Mouse (Mus musculus): ENCODE measurements around the gene Hmgn3. TPM values are rescaled to one million over a fixed set of nuclear protein-coding genes. Genes with fewer than 3 reads are reported as not detected.

The Hmgn3 gene
- polyA plus RNA-seq, 1 experiment from 2014 or later: 53.4 TPM

DNA sequence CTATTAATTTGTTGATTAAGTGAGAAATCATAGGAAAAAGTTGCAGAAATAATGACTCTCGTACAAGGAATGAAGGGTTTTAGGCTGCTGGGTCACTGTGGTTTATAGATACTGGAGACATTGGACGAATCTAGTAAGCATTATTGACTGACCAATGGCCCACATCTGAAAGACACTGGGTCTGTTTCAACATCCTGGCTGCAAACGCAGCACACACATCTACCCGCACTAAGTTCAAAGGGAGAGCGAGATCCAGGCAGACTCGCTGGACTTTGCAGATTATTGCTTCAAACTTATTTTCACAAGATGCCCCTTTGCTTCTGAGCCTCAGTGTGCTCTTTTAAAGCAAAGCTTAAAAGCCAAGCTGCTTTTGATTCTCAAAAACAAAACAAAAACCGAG is 29.0 kb downstream of the Hmgn3 start:
- H3K27me3 ChIP-seq (replicated peaks; ENCODE audit: control insufficient read depth, insufficient read depth, low read length): no peaks in the 10 kb centered on the region
- no peaks in the 10 kb centered on the region for H3K4me1 ChIP-seq (ENCODE audit: control insufficient read depth, insufficient read depth, low read length)
- H3K9me3 ChIP-seq (ENCODE audit: control insufficient read depth, low read length): no peaks in the 10 kb centered on the region
- no peak for ATAC-seq
- H3K36me3 ChIP-seq (ENCODE audit: control insufficient read depth, insufficient read depth, low read length): no peaks in the 10 kb centered on the region
- no peak overlapping the region for H3K27ac ChIP-seq (ENCODE audit: low read length)
- H3K4me2 ChIP-seq (ENCODE audit: low read depth, low read length): no peak overlapping the region
- H3K4me3 ChIP-seq (ENCODE audit: low read length): no peak overlapping the region
- H3K9ac ChIP-seq (ENCODE audit: low read depth, low read length): no peak overlapping the region
- 86% methylated on average over 7 of the region's 7 CpGs for WGBS

DNA sequence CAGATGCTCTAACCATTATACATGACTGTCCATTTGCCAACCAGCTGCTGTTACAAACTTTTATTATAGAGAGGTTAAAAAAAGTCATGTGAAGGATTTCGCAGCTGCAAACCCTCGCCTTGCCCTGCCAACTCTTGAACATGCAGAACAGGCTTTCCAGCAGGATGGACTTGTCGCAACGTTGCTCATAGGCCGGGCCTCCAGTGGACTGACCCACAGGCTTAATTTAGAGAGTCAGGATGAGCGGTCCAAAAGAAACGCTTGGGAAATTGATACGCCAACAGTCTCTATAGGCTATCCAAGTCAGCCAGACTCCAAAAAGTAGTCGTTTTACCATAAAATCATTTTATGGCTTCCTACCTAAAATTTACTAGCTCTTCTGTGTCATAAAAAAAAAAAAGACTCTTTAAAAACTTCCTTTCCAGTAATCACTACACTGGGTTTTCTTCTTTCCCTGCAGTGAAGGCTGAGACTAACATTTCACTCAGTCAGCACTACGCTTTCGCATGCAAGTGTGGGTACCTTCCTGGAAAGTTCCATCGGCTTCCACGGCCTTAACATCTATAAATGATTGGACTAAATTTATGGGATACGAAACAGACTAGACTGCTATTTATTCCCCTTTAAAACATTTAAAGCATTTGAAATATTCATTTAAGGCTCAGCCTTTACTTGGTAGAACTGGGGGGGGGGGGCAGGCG is 29.6 kb downstream of the Hmgn3 start:
- Histone ChIP-seq H3K9me3 (ENCODE audit: control insufficient read depth, low read length) (no peaks in the 10 kb centered on the region), H3K4me1 (ENCODE audit: control insufficient read depth, insufficient read depth, low read length) (no peaks in the 10 kb centered on the region), H3K9ac (ENCODE audit: low read depth, low read length) (no peak overlapping the region), H3K4me3 (ENCODE audit: low read length) (no peak overlapping the region), H3K4me2 (ENCODE audit: low read depth, low read length) (no peak overlapping the region), H3K36me3 (ENCODE audit: control insufficient read depth, insufficient read depth, low read length) (no peaks in the 10 kb centered on the region), H3K27me3 (replicated peaks; ENCODE audit: control insufficient read depth, insufficient read depth, low read length) (no peaks in the 10 kb centered on the region), H3K27ac (ENCODE audit: low read length) (no peak overlapping the region)
- no peak for ATAC-seq
- WGBS: 85% methylated on average over 15 of the region's 15 CpGs

DNA sequence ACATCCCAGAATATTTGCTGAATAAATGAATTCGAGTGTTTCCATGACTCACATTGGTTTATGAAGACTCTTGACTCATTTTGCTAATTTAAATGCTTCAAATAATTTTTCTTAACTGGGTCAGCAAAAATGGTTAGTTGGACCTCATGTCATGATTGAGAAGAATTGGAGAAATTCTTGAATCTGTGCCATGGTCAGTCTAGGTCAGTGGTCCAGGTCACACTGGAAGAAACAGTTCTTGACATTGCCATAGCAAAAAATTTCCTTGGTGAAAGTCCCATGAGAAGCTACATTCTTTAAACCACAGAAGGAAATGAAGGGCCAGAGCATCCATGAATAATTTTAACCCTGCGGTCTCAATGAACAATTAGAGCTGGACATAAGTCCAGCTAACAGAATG is 30.8 kb downstream of the Hmgn3 start:
- Histone ChIP-seq H3K36me3 (ENCODE audit: control insufficient read depth, insufficient read depth, low read length) (no peaks in the 10 kb centered on the region), H3K4me1 (ENCODE audit: control insufficient read depth, insufficient read depth, low read length) (no peaks in the 10 kb centered on the region), H3K9me3 (ENCODE audit: control insufficient read depth, low read length) (no peaks in the 10 kb centered on the region), H3K4me2 (ENCODE audit: low read depth, low read length) (no peak overlapping the region), H3K27me3 (replicated peaks; ENCODE audit: control insufficient read depth, insufficient read depth, low read length) (no peaks in the 10 kb centered on the region), H3K9ac (ENCODE audit: low read depth, low read length) (no peak overlapping the region), H3K4me3 (ENCODE audit: low read length) (no peak overlapping the region), H3K27ac (ENCODE audit: low read length) (no peak overlapping the region)
- WGBS: 93% methylated on average over 2 of the region's 2 CpGs
- ATAC-seq: no peak

GRCm38 (mm10) chr9:83113800-83114217 is 32.7 kb downstream of the Hmgn3 start:
- no peak overlapping the region for H3K9ac ChIP-seq (ENCODE audit: low read depth, low read length)
- 83% methylated on average over 10 of the region's 10 CpGs for WGBS
- H3K36me3 ChIP-seq (ENCODE audit: control insufficient read depth, insufficient read depth, low read length): no peaks in the 10 kb centered on the region
- no peak overlapping the region for H3K4me2 ChIP-seq (ENCODE audit: low read depth, low read length)
- H3K4me3 ChIP-seq (ENCODE audit: low read length): no peak overlapping the region
- H3K27me3 ChIP-seq (replicated peaks; ENCODE audit: control insufficient read depth, insufficient read depth, low read length): no peaks in the 10 kb centered on the region
- no peaks in the 10 kb centered on the region for H3K9me3 ChIP-seq (ENCODE audit: control insufficient read depth, low read length)
- no peaks in the 10 kb centered on the region for H3K4me1 ChIP-seq (ENCODE audit: control insufficient read depth, insufficient read depth, low read length)
- H3K27ac ChIP-seq (ENCODE audit: low read length): no peak overlapping the region
- no peak for ATAC-seq

DNA sequence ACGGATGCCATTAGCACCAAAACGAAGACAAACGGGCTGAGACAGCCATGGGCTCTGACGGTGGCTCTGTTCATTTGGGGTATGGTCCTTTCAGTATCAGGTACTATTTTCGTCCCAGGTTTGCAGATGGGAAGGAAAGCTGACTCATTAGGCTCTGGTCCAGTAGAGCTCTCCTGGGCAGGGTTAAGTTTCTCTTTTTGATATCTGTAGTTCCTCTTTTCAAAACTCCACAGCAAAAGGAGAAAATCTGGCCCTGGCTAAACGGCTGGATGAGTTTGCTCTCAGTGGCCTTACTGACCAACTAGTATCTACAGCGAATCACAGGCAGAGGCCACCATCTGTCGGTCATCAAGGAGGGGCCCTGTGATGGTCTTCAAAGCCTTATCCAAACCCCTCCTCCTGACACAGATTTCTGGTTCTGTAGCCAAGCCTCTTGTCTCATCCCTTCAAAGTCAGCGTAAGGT is 34.1 kb downstream of the Hmgn3 start:
- no peak overlapping the region for H3K4me3 ChIP-seq (ENCODE audit: low read length)
- no peaks in the 10 kb centered on the region for H3K36me3 ChIP-seq (ENCODE audit: control insufficient read depth, insufficient read depth, low read length)
- H3K4me2 ChIP-seq (ENCODE audit: low read depth, low read length): no peak overlapping the region
- 71% methylated on average over 9 of the region's 9 CpGs for WGBS
- H3K27ac ChIP-seq (ENCODE audit: low read length): no peak overlapping the region
- no peak for ATAC-seq
- H3K9me3 ChIP-seq (ENCODE audit: control insufficient read depth, low read length): no peaks in the 10 kb centered on the region
- H3K27me3 ChIP-seq (replicated peaks; ENCODE audit: control insufficient read depth, insufficient read depth, low read length): no peaks in the 10 kb centered on the region
- no peak overlapping the region for H3K9ac ChIP-seq (ENCODE audit: low read depth, low read length)
- no peaks in the 10 kb centered on the region for H3K4me1 ChIP-seq (ENCODE audit: control insufficient read depth, insufficient read depth, low read length)

DNA sequence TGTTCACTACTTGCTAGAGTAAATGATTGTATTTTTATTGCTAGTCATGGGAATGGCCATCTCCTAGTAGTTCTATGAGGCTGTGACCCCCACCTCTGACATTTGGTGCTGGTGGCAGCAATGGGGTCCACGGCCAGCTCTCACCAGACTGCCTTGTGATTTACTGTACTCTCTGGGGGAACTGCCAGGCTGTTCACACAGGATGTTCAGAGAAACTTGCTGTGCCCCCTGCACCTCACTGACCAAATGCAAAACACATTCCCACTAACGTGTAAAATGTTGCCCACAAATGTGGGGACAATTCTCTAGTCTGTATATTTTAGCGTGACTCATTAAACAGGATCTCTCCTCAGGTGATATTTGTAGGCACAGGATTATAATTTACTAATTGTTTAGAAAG is 34.7 kb downstream of the Hmgn3 start:
- Histone ChIP-seq H3K4me1 (ENCODE audit: control insufficient read depth, insufficient read depth, low read length) (no peaks in the 10 kb centered on the region), H3K27me3 (replicated peaks; ENCODE audit: control insufficient read depth, insufficient read depth, low read length) (no peaks in the 10 kb centered on the region), H3K4me2 (ENCODE audit: low read depth, low read length) (no peak overlapping the region), H3K27ac (ENCODE audit: low read length) (no peak overlapping the region), H3K9me3 (ENCODE audit: control insufficient read depth, low read length) (no peaks in the 10 kb centered on the region), H3K36me3 (ENCODE audit: control insufficient read depth, insufficient read depth, low read length) (no peaks in the 10 kb centered on the region), H3K9ac (ENCODE audit: low read depth, low read length) (no peak overlapping the region), H3K4me3 (ENCODE audit: low read length) (no peak overlapping the region)
- no peak for ATAC-seq
- 77% methylated on average over 3 of the region's 3 CpGs for WGBS

GRCm38 (mm10) chr9:83111117-83111686 is 35.3 kb downstream of the Hmgn3 start:
- Histone ChIP-seq H3K9me3 (ENCODE audit: control insufficient read depth, low read length) (no peaks in the 10 kb centered on the region), H3K36me3 (ENCODE audit: control insufficient read depth, insufficient read depth, low read length) (no peaks in the 10 kb centered on the region), H3K4me3 (ENCODE audit: low read length) (no peak overlapping the region), H3K27me3 (replicated peaks; ENCODE audit: control insufficient read depth, insufficient read depth, low read length) (no peaks in the 10 kb centered on the region), H3K27ac (ENCODE audit: low read length) (no peak overlapping the region), H3K4me2 (ENCODE audit: low read depth, low read length) (no peak overlapping the region), H3K4me1 (ENCODE audit: control insufficient read depth, insufficient read depth, low read length) (no peaks in the 10 kb centered on the region), H3K9ac (ENCODE audit: low read depth, low read length) (no peak overlapping the region)
- ATAC-seq: no peak
- 87% methylated on average over 9 of the region's 9 CpGs for WGBS

DNA sequence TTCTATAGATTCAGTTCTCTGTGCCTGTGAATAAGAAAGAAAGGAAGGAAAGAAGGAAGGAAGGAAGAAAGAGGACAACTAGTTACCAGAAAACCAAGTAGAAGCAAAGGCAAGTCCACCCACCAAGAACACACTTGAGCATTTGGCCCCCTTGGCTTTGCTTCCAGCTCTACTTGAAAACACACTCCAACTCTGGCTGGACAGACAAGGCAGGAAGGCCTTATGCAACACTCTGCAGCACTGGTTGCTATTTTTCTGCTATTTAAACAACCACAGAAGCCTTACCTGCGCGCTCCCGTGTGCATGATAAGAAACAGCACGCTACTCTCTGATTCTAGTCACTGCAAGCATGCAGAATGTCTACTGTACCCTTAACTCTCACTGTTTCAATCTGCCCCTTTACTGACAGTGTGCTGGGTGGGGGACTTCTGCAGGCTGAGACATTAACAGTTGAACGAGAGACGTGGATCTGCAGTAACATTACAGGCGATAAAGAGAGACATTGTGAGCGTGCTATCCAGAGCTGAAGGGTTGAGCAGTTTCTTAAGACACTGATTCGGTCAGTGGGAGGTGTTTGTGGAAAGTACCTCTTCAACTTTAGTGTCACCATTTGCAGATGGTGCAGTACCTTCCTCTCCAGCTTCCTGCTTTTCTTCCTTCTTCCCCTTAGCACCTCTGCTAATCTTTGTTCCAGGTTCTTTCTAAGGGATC is 35.9 kb downstream of the Hmgn3 start:
- no peak for ATAC-seq
- Histone ChIP-seq H3K4me2 (ENCODE audit: low read depth, low read length) (no peak overlapping the region), H3K4me1 (ENCODE audit: control insufficient read depth, insufficient read depth, low read length) (no peaks in the 10 kb centered on the region), H3K27ac (ENCODE audit: low read length) (no peak overlapping the region), H3K9me3 (ENCODE audit: control insufficient read depth, low read length) (no peaks in the 10 kb centered on the region), H3K27me3 (replicated peaks; ENCODE audit: control insufficient read depth, insufficient read depth, low read length) (no peaks in the 10 kb centered on the region), H3K9ac (ENCODE audit: low read depth, low read length) (no peak overlapping the region), H3K4me3 (ENCODE audit: low read length) (no peak overlapping the region), H3K36me3 (ENCODE audit: control insufficient read depth, insufficient read depth, low read length) (no peaks in the 10 kb centered on the region)
- 89% methylated on average over 9 of the region's 9 CpGs for WGBS

DNA sequence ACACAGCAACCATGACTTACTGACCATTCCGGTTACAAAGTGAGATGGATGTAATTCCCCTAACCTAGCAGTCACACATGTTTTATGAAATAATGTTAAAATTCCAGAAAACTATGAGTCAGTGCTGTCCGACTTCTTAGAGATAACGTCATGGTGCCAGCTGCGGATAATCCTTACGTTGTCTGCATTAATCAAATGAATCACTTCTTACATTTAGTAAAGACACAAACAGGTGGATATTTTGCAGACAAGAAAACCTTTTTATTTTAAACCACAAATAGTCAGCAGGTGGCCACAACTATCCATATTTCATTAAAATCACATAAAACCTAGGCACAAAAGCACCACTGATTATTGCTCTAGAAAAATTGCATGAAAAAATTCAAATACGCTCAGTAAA is 36.8 kb downstream of the Hmgn3 start:
- no peak overlapping the region for H3K4me3 ChIP-seq (ENCODE audit: low read length)
- H3K27ac ChIP-seq (ENCODE audit: low read length): no peak overlapping the region
- H3K9ac ChIP-seq (ENCODE audit: low read depth, low read length): no peak overlapping the region
- no peaks in the 10 kb centered on the region for H3K36me3 ChIP-seq (ENCODE audit: control insufficient read depth, insufficient read depth, low read length)
- H3K9me3 ChIP-seq (ENCODE audit: control insufficient read depth, low read length): no peaks in the 10 kb centered on the region
- 90% methylated on average over 6 of the region's 6 CpGs for WGBS
- no peaks in the 10 kb centered on the region for H3K27me3 ChIP-seq (replicated peaks; ENCODE audit: control insufficient read depth, insufficient read depth, low read length)
- ATAC-seq: no peak
- no peak overlapping the region for H3K4me2 ChIP-seq (ENCODE audit: low read depth, low read length)
- H3K4me1 ChIP-seq (ENCODE audit: control insufficient read depth, insufficient read depth, low read length): no peaks in the 10 kb centered on the region
